Mouse (Mus musculus) kidney, embryonic 16.5 days (tissue): ENCODE data around the gene Ccdc60. TPM values are rescaled to one million over a fixed set of nuclear protein-coding genes. Genes with fewer than 3 reads are reported as not detected.

ENCODE experiments used
- ATAC-seq: fragments of 200-750 bp; cut with Nextera tagmentation; 2 replicates; pipeline ENCODE4 v1.8.0; 2017; ENCODE audit warnings: moderate TSS enrichment; ENCODE audit not compliant: low FRiP score, low TSS enrichment
- H3K27ac ChIP-seq: fragments of 300-500 bp; sonication (generic); 2 replicates; pipeline ENCODE4 v1.5.1; 2014; ENCODE audit warnings: low read length
- H3K27me3 ChIP-seq: fragments of 300-500 bp; sonication (generic); 2 replicates; pipeline ENCODE4 v1.6.1; 2014; ENCODE audit warnings: low read length, control low read depth, mixed read lengths; ENCODE audit not compliant: insufficient read depth
- H3K36me3 ChIP-seq: fragments of 300-500 bp; sonication (generic); 2 replicates; pipeline ENCODE4 v1.6.1; 2014; ENCODE audit warnings: low read length, control low read depth, mixed read lengths; ENCODE audit not compliant: insufficient read depth
- H3K4me1 ChIP-seq: fragments of 300-500 bp; sonication (generic); 2 replicates; pipeline ENCODE4 v1.6.1; 2014; ENCODE audit warnings: low read length, control low read depth, mixed read lengths; ENCODE audit not compliant: insufficient read depth
- H3K4me2 ChIP-seq: fragments of 300-500 bp; sonication (generic); replicated peaks from 2 replicates; pipeline ENCODE4 v1.6.1; 2014; ENCODE audit warnings: low read depth, low read length
- H3K4me3 ChIP-seq: fragments of 300-500 bp; sonication (generic); 2 replicates; pipeline ENCODE4 v1.5.1; 2014; ENCODE audit warnings: mild to moderate bottlenecking, low read length
- H3K9ac ChIP-seq: fragments of 300-500 bp; sonication (generic); replicated peaks from 2 replicates; pipeline ENCODE4 v1.6.1; 2014; ENCODE audit warnings: low read length
- H3K9me3 ChIP-seq: fragments of 300-500 bp; sonication (generic); 2 replicates; pipeline ENCODE4 v1.6.1; 2016; ENCODE audit warnings: low read length, control low read depth
- WGBS: fragments of 180-500 bp; shearing (Covaris S2); extraction: QIAGEN DNeasy Blood & Tissue Kit; methylation state at CpG from one replicate; pipeline ENCODE4 v1.1.7; 2014; 5-methylcytosine and 5-hydroxymethylcytosine counted together
- polyA plus RNA-seq: library from polyadenylated mRNA; unstranded; fragments of >200 nt; fragmentation: Nextera tagmentation; extraction: Ambion mirVana; gene quantifications from 2 replicates; pipeline ENCODE4 v1.2.1, GENCODE M21; 2015

The Ccdc60 gene
- polyA plus RNA-seq, 1 experiment from 2014 or later = 0.81 TPM

GRCm38 (mm10) chr5:116108651-116109050 lies 180.1 kb downstream of the Ccdc60 start:
- no peak overlapping the region for H3K9ac ChIP-seq
- H3K4me2 ChIP-seq = no peak overlapping the region
- no peaks in the 10 kb centered on the region for H3K36me3 ChIP-seq
- no peaks in the 10 kb centered on the region for H3K9me3 ChIP-seq
- no peak overlapping the region for H3K27ac ChIP-seq
- WGBS = 85% methylated on average over 10 of the region's 10 CpGs
- H3K4me1 ChIP-seq = no peaks in the 10 kb centered on the region
- H3K4me3 ChIP-seq = no peak overlapping the region
- no peaks in the 10 kb centered on the region for H3K27me3 ChIP-seq
- ATAC-seq = no peak

DNA sequence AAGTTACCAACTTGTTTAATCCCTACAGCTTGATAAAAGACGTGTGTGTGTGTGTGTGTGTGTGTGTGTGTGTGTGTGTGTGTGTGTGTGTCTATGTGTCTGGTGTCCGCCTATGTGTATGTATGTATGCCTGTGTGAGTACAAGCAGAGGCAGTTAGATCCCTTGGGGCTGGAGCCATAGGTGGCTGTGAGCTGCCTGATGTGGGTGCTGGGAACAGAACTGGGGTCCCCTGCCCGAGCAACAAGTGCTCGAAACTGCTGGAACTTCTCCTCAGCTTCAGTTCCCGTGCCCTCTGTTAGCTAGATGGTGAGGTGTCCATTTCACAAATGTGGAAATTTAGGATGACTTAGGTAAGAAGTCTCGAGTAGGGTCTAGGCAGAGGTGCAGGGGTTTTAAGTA lies 204.6 kb downstream of the Ccdc60 start:
- Histone ChIP-seq H3K27me3 (peaks cover 20% of the 10 kb centered on the region), H3K27ac (no peak overlapping the region), H3K9me3 (0 out of 2 replicates have a peak, but pooled peaks cover 3% of the 10 kb centered on the region), H3K9ac (no peak overlapping the region), H3K4me2 (no peak overlapping the region), H3K4me1 (no peaks in the 10 kb centered on the region; the same call in 1 of the 2 replicates), H3K36me3 (no peaks in the 10 kb centered on the region), H3K4me3 (no peak overlapping the region)
- ATAC-seq = no peak
- 84% methylated on average over 6 of the region's 6 CpGs for WGBS

DNA sequence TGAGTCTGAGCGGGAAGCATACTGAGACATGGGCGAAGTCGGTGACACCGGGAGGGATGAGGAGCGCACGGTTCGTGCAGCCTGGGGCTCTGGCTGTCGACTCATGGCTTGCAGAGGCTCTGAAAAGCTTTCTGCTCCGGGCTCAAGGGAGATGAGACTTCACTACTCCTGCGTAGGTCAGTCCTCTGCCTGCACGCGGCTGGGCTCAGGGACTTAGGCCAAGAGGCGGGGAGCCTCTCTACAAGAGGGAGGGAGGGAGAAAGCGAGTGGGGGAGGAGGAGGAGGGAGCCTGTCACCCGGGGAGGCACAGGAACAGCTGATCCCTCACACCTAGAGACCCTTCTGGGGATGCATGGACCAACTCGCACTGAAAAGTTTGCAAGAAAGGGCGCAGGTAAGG lies 205.7 kb downstream of the Ccdc60 start, which contains the start of gene Tmem233:
Tmem233 (minus strand) TSS at position 164 of the 400 bp plus-strand sequence.
- no peak for ATAC-seq
- Histone ChIP-seq H3K27ac (no peak within 1 kb of the TSS), H3K27me3 (peaks cover 20% of the 10 kb centered on the region), H3K4me3 (no peak within 1 kb of the TSS), H3K36me3 (no peaks in the 10 kb centered on the region), H3K9ac (no peak within 1 kb of the TSS), H3K4me2 (no peak within 1 kb of the TSS), H3K9me3 (no peaks in the 10 kb centered on the region), H3K4me1 (no peaks in the 10 kb centered on the region; the same call in 1 of the 2 replicates)
- 8% methylated on average over 17 of the region's 17 CpGs for WGBS

- ATAC-seq = no peak
- Histone ChIP-seq H3K4me1 (no peaks in the 10 kb centered on the region; the same call in 1 of the 2 replicates), H3K36me3 (no peaks in the 10 kb centered on the region), H3K27ac (no peak overlapping the region), H3K4me2 (no peak overlapping the region), H3K4me3 (no peak overlapping the region), H3K9me3 (no peaks in the 10 kb centered on the region), H3K27me3 (peaks cover 20% of the 10 kb centered on the region), H3K9ac (no peak overlapping the region)
- 28% methylated on average over 17 of the region's 17 CpGs for WGBS
Measured at GRCm38 (mm10) chr5:116082241-116082900, 206.4 kb downstream of the Ccdc60 start.

DNA sequence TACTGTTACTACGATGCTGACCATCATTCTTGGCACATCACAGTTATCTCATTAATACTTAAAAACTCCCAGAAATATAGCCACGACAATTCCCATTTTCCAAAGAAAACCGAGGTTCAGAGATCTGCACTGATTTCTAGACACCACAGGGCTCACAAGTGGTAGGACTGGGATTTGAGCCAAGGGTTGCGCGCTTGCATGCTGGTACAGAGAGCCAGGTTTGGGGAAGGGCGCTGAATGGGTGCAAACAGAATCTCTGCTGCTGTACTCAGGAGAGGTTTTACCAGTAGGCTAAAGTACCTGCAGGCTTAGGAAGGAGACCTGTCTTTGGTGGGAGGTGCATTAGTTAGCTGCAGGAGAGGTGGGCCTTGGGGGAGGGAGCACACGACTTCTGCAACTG lies 207.2 kb downstream of the Ccdc60 start:
- no peaks in the 10 kb centered on the region; the same call in 1 of the 2 replicates for H3K4me1 ChIP-seq
- ATAC-seq = no peak
- no peak overlapping the region for H3K4me3 ChIP-seq
- no peaks in the 10 kb centered on the region for H3K36me3 ChIP-seq
- no peak overlapping the region for H3K4me2 ChIP-seq
- H3K9ac ChIP-seq = no peak overlapping the region
- no peak overlapping the region for H3K27ac ChIP-seq
- 79% methylated on average over 7 of the region's 7 CpGs for WGBS
- H3K9me3 ChIP-seq = no peaks in the 10 kb centered on the region
- peaks cover 20% of the 10 kb centered on the region for H3K27me3 ChIP-seq

- peaks cover 20% of the 10 kb centered on the region for H3K27me3 ChIP-seq
- H3K36me3 ChIP-seq = no peaks in the 10 kb centered on the region
- no peak overlapping the region for H3K9ac ChIP-seq
- no peak overlapping the region for H3K4me3 ChIP-seq
- ATAC-seq = no peak
- no peak overlapping the region for H3K27ac ChIP-seq
- H3K9me3 ChIP-seq = no peaks in the 10 kb centered on the region
- H3K4me2 ChIP-seq = no peak overlapping the region
- no peaks in the 10 kb centered on the region; the same call in 1 of the 2 replicates for H3K4me1 ChIP-seq
- 55% methylated on average over 6 of the region's 6 CpGs for WGBS
Measured at GRCm38 (mm10) chr5:116080736-116081135, 208.0 kb downstream of the Ccdc60 start.

Other genes with a start within 250 kb of the Ccdc60 start
- not detected in 2 replicates for gene Tmem233, start 205.7 kb downstream of the Ccdc60 start, polyA plus RNA-seq
- gene Hspb8, start 133.9 kb upstream of the Ccdc60 start, polyA plus RNA-seq = 5.7 and 6.6 TPM in 2 replicates